Mouse (Mus musculus) lung, postnatal 0 days (tissue): ENCODE measurements around the gene Gprc5a. TPM values are rescaled to one million over a fixed set of nuclear protein-coding genes. Genes with fewer than 3 reads are reported as not detected.

Experiments
- ATAC-seq: fragments of 200-750 bp; cut with Nextera tagmentation; 2 replicates; pipeline ENCODE4 v1.8.0; 2017; ENCODE audit warnings: moderate library complexity
- DNase-seq: peaks from one replicate; pipeline ENCODE4 v3.0.0-alpha.2; 2016; ENCODE audit warnings: low spot score
- H3K27ac ChIP-seq: fragments of 300-500 bp; sonication (generic); 2 replicates; pipeline ENCODE4 v1.5.1; 2014; ENCODE audit warnings: antibody characterized with exemption, mild to moderate bottlenecking, low read length, mixed read lengths
- H3K27me3 ChIP-seq: fragments of 300-500 bp; sonication (generic); replicated peaks from 2 replicates; pipeline ENCODE4 v1.6.1; 2014; ENCODE audit warnings: low read length, mixed read lengths; ENCODE audit not compliant: insufficient read depth
- H3K36me3 ChIP-seq: fragments of 300-500 bp; sonication (generic); 2 replicates; pipeline ENCODE4 v1.6.1; 2014; ENCODE audit warnings: low read length, mixed read lengths; ENCODE audit not compliant: insufficient read depth
- H3K4me1 ChIP-seq: fragments of 300-500 bp; sonication (generic); 2 replicates; pipeline ENCODE4 v1.6.1; 2014; ENCODE audit warnings: antibody characterized with exemption, low read depth, low read length, mixed read lengths; ENCODE audit not compliant: insufficient read depth
- H3K4me2 ChIP-seq: fragments of 300-500 bp; sonication (generic); replicated peaks from 2 replicates; pipeline ENCODE4 v1.6.1; 2014; ENCODE audit warnings: low read depth, mild to moderate bottlenecking, low read length, moderate library complexity, mixed read lengths
- H3K4me3 ChIP-seq: fragments of 300-500 bp; sonication (generic); 2 replicates; pipeline ENCODE4 v1.5.1; 2014; ENCODE audit warnings: low read depth, low read length
- H3K9ac ChIP-seq: fragments of 300-500 bp; sonication (generic); replicated peaks from 2 replicates; pipeline ENCODE4 v1.6.1; 2014; ENCODE audit warnings: low read depth, mild to moderate bottlenecking
- H3K9me3 ChIP-seq: fragments of 300-500 bp; sonication (generic); 2 replicates; pipeline ENCODE4 v1.6.1; 2016; ENCODE audit warnings: low read length, mixed read lengths
- CTCF ChIP-seq: IDR thresholded peaks from 2 replicates; pipeline ENCODE4 v1.5.1; 2016; ENCODE audit warnings: antibody characterized with exemption, mild to moderate bottlenecking
- EP300 ChIP-seq: IDR thresholded peaks from 2 replicates; pipeline ENCODE4 v1.6.1; 2016; ENCODE audit warnings: antibody characterized with exemption, mild to moderate bottlenecking, control low read depth
- WGBS: fragments of 180-500 bp; shearing (Covaris S2); extraction: QIAGEN DNeasy Blood & Tissue Kit; methylation state at CpG from one replicate; pipeline ENCODE4 v1.1.7; 2014; 5-methylcytosine and 5-hydroxymethylcytosine counted together
- polyA plus RNA-seq: library from polyadenylated mRNA; unstranded; fragments of >200 nt; fragmentation: Nextera tagmentation; extraction: Ambion mirVana; gene quantifications from 2 replicates; pipeline ENCODE4 v1.2.1, GENCODE M21; 2015

Gprc5a gene
- polyA plus RNA-seq, 1 experiment from 2014 or later, result 607 TPM

DNA sequence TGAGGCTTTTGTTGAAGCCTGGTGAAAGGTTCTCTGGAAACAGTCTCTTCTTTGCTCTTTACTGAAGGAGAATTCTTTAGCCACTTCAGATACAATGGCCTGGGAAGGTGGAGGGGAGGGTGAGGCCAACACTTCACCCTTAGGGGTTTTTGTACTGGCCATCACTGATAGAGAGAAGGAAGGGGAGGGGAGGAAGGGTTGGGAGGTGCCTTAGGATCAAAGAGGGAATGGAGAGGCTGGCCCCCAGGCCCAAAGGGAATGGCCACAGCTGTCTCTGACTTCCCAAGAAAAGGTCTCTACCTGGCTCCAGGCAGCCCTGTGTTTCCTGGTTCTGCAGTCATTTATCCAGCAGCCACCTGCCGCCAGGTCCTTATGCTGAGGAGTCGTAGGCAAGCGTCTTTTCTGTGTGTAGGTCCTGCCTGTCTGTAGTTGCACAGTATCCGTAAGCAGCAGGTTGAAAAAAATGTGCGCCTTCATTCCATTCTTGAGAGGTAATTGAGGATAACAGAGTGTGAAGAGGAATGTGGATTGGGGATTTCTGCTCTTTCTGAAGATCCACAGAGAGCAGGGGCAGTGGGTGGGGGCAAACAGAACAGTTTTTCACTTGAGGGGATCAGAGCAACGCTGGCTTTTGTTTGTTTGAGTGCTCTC lies 1.5 kb downstream of the Gprc5a start:
- Histone ChIP-seq H3K9me3 (no peaks in the 10 kb centered on the region), H3K36me3 (no peaks in the 10 kb centered on the region), H3K4me2 (peak overlapping the region; percentile 68), H3K27me3 (no peaks in the 10 kb centered on the region), H3K27ac (peak overlapping the region; percentile 93), H3K4me3 (peak overlapping the region; percentile 63), H3K4me1 (no peaks in the 10 kb centered on the region), H3K9ac (peak overlapping the region; percentile 87)
- DNase-seq, result peak; percentile 76
- TF ChIP-seq CTCF (no peak), EP300 (peak; percentile 67)
- WGBS, result 47% methylated on average over 6 of the region's 6 CpGs
- peak; percentile 19 for ATAC-seq

DNA sequence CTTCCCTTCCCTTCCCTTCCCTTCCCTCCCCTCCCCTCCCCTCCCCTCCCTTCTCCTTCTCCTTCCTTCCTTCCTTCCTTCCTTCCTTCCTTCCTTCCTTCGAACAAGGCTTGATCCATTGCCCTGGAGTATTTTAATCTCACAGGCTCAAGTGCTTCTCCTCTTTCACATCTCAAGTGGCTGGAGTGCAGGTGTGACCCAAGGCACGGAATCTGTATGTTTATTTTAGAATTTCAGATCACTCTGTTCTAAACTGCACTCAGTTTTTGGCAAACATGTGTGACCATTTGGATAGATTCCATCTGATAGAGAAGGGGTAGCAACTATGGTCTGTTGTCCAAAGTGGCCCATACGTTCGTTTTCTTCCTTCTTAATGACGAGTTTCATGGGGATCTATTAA lies 2.8 kb downstream of the Gprc5a start:
- H3K4me1 ChIP-seq, result no peaks in the 10 kb centered on the region
- H3K27ac ChIP-seq, result peak overlapping the region; percentile 93
- no peak for TF ChIP-seq CTCF
- TF ChIP-seq EP300, result peak; percentile 95
- peak; percentile 35 for ATAC-seq
- WGBS, result 42% methylated on average over 5 of the region's 5 CpGs
- no peaks in the 10 kb centered on the region for H3K27me3 ChIP-seq
- H3K4me2 ChIP-seq, result peak overlapping the region; percentile 68
- H3K9me3 ChIP-seq, result no peaks in the 10 kb centered on the region
- H3K9ac ChIP-seq, result peak overlapping the region; percentile 41; the same call in 1 of the 2 replicates
- H3K4me3 ChIP-seq, result peak overlapping the region; percentile 23; the same call in 1 of the 2 replicates
- H3K36me3 ChIP-seq, result no peaks in the 10 kb centered on the region
- peak; percentile 86 for DNase-seq

DNA sequence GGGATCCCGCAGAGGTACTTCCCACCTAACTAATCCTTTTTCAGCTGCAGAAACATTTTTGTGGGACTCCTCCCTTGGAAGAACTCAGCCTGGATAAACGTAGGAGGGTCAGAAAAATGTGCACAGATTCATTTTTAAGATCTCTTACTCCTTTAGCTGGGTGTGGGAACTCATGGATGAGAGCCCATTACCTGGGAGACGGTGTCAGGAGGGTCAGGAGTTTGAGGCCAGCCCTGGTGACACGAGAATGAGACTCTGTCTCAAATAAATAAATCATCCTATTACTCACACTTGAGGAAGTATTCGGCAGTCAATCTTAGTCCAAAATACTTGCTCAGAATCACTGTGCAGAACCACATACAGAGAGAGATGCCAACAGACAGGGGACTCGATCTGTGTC lies 4.4 kb downstream of the Gprc5a start:
- Histone ChIP-seq H3K27me3 (no peaks in the 10 kb centered on the region), H3K36me3 (no peaks in the 10 kb centered on the region), H3K9me3 (no peaks in the 10 kb centered on the region), H3K4me1 (no peaks in the 10 kb centered on the region), H3K27ac (peak overlapping the region; percentile 89), H3K4me2 (peak overlapping the region; percentile 44), H3K9ac (0 out of 2 replicates have a peak overlapping the region, but pooled peaks have one; percentile 34), H3K4me3 (peak overlapping the region; percentile 23; the same call in 1 of the 2 replicates)
- ATAC-seq, result no peak
- no peak for DNase-seq
- 45% methylated on average over 6 of the region's 6 CpGs for WGBS
- no peak for TF ChIP-seq CTCF
- no peak for TF ChIP-seq EP300

DNA sequence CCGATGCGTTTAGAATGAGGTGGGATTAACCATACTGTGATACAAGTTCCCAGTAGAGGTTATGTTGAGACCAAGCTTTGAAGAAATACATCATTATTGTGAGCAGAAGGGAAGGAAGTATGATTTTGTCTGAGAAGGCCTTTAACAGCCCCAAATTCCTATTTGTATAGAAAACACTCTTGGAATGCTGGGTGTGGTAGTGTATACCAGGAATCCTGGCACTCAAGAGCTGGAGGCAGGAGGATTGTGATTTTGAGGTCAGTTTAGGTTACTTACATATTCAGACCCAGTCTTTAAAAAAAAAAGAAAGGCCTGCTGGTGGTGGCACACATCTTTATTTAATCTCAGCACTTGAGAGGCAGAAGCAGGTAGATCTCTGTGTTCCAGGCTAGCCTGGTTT lies 4.9 kb downstream of the Gprc5a start:
- Histone ChIP-seq H3K4me1 (no peaks in the 10 kb centered on the region), H3K9me3 (no peaks in the 10 kb centered on the region), H3K27me3 (no peaks in the 10 kb centered on the region), H3K36me3 (no peaks in the 10 kb centered on the region), H3K4me3 (peak overlapping the region; percentile 23; the same call in 1 of the 2 replicates), H3K4me2 (peak overlapping the region; percentile 44), H3K9ac (0 out of 2 replicates have a peak overlapping the region, but pooled peaks have one; percentile 34), H3K27ac (peak overlapping the region; percentile 89)
- DNase-seq, result peak; percentile 56
- TF ChIP-seq EP300 (peak; percentile 66), CTCF (no peak)
- ATAC-seq, result no peak
- WGBS, result 49% methylated on average over 2 of the region's 2 CpGs

DNA sequence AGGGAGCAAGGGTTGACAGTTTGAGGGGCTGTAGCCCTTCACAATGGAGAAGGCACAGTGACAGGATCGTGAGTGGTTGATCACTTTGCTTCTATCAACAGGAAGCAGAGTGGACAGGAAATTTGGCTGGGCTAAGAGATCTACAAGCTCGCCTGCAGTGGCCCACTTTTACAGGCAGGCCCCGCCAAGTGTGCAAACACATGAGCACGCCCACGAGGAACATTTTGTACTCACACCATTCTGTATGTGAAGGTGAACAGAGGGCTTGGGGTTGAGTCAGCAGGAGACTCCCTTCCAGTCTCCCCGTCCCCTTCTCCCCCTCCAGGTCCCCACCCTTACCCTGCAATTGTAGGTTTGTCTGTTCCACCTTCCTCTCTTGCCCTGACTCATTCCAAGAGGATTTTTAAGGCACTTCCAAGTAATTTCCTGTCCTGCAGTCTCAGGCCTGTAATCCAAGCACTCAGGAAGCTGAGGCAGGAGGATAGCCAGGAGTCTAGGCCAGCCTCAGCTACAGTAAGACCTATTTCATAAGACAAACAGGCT lies 9.0 kb downstream of the Gprc5a start:
- Histone ChIP-seq H3K9me3 (no peaks in the 10 kb centered on the region), H3K4me1 (no peaks in the 10 kb centered on the region), H3K4me3 (no peak overlapping the region), H3K4me2 (peak overlapping the region; percentile 33), H3K27me3 (no peaks in the 10 kb centered on the region), H3K27ac (peak overlapping the region; percentile 45), H3K36me3 (peaks cover 8% of the 10 kb centered on the region), H3K9ac (no peak overlapping the region)
- WGBS, result 35% methylated on average over 6 of the region's 6 CpGs
- ATAC-seq (peak; percentile 59), DNase-seq (peak; percentile 57)
- peak; percentile 70; the same call in 1 of the 2 replicates for TF ChIP-seq EP300
- no peak for TF ChIP-seq CTCF

DNA sequence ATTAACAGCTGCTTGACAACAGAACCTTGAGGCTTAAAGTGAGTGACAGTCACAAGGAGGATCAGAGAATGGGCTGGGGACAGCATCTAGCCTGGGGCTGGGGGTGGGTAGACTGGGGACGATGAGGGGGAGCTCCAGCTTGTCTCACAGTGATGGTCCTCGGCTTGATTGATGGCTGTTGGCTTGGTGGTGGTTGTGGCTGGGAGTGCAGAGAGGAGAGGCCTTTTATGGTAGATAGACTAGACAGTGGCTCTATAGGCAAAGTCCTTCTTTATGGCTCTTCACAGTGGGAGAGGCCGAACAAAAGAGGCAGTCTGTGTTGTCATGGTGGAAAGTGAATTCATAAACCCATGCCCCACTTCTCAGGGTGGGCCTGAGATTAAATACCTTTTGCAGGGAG lies 10.8 kb downstream of the Gprc5a start:
- H3K4me3 ChIP-seq, result no peak overlapping the region
- DNase-seq (peak; percentile 4), ATAC-seq (no peak)
- H3K9me3 ChIP-seq, result no peaks in the 10 kb centered on the region
- H3K4me1 ChIP-seq, result no peaks in the 10 kb centered on the region
- WGBS, result 53% methylated on average over 3 of the region's 3 CpGs
- no peaks in the 10 kb centered on the region for H3K27me3 ChIP-seq
- no peak overlapping the region for H3K9ac ChIP-seq
- H3K36me3 ChIP-seq, result peaks cover 8% of the 10 kb centered on the region
- H3K4me2 ChIP-seq, result 0 out of 2 replicates have a peak overlapping the region, but pooled peaks have one; percentile 8
- H3K27ac ChIP-seq, result no peak overlapping the region
- TF ChIP-seq EP300 (no peak), CTCF (no peak)
